Mouse (Mus musculus) lung, postnatal 14 days (tissue): ENCODE measurements at regions not wholly inside any gene's neighbourhood (a gene's known extent, or its start where the extent isn't known, plus 50 kb on each side); places are given as distances from the start of the nearest gene placed in this dataset.
A peak's percentile ranks its signal among the peaks of the same experiment; 100 is the strongest.
"Not testable (repeated sequence)": the region's sequence is repeated elsewhere in the genome, so short reads cannot be mapped to it uniquely, and the experiment has no call there.

ENCODE experiments used
- DNase-seq: peaks from one replicate; pipeline ENCODE4 v3.0.0; 2021

- DNase-seq = no peak
Observed at GRCm38 (mm10) chr12:64137997-64138396, 336.5 kb downstream of the Fscb start.

GRCm38 (mm10) chr12:64116438-64116837 is 358.1 kb downstream of the Fscb start:
- no peak for DNase-seq

DNA sequence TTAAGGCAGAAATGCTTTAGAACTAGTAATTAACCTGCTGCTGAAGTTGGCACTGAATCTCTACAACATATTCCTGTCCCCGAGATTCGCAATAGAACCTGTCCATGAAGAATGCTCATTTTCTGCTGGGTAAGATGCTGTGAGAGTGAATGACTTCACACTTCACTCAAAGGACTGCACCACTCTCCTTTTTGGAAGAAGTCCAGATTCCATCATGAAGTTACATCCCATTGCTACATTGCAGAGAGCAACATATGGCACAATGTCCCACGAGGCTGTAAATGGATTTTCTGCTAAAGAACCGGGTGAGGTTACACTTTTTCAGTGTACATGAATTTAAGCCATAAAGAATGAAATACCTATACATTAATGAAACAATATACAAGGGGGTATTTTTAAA is 360.0 kb downstream of the Fscb start:
- DNase-seq = no peak

DNA sequence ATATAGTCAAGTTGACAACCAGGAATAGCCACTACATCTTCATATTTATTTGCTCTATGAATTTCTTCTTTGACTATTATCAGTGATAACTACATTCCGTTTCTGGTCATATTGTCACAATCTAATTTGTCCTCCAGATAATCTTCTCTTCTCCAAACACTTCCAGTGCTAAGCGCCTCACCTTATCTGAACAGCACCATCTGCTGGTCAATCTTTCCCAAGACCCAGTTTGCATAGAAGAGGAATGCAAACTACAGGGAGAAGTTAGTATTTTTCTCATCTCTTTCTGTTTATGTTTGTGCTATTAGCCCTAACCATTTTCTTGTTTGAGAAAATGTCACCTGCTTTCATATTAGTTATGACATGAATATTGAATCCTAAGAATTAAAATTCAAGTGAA is 370.3 kb downstream of the Fscb start:
- DNase-seq = peak; percentile 5

- no peak for DNase-seq
Observed at GRCm38 (mm10) chr12:64076789-64077188, 397.7 kb downstream of the Fscb start.

DNA sequence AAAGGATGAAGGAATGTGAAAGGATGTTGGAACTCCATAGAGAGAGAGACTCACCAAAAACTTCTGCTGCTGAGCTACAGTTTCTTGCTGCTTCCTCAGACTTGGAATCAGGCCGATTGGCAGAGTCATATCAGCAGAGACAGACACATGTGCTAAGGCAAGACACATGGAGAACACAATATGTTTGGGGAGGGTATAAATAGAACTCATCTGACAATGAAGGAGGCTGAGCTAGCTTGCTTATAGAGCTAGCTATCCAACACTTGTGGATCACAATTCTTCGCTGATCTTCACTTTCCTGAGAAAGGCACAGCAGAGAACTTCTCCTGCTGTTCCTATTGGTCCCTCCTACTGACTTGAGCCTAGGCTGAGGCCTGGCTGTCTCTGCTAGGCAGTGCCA is 429.0 kb downstream of the Fscb start:
- no peak for DNase-seq

- not testable (repeated sequence) for DNase-seq
Observed at GRCm38 (mm10) chr12:64008631-64009030, 465.9 kb downstream of the Fscb start.
